Mouse (Mus musculus) midbrain, embryonic 13.5 days (tissue): Measurements from ENCODE around the gene Bod1. TPM values are rescaled to one million over a fixed set of nuclear protein-coding genes. Genes with fewer than 3 reads are reported as not detected.

Experiments used
- ATAC-seq: fragments of 200-750 bp; cut with Nextera tagmentation; 2 replicates; pipeline ENCODE4 v1.8.0; 2017; ENCODE audit warnings: mild to moderate bottlenecking, moderate TSS enrichment, moderate library complexity
- H3K27ac ChIP-seq: fragments of 300-500 bp; sonication (generic); 2 replicates; pipeline ENCODE4 v1.5.1; 2015; ENCODE audit warnings: inconsistent platforms, mild to moderate bottlenecking, moderate library complexity
- H3K27me3 ChIP-seq: fragments of 300-500 bp; sonication (generic); 2 replicates; pipeline ENCODE4 v1.6.1; 2015; ENCODE audit warnings: mild to moderate bottlenecking, inconsistent platforms
- H3K36me3 ChIP-seq: fragments of 300-500 bp; sonication (generic); 2 replicates; pipeline ENCODE4 v1.6.1; 2015; ENCODE audit warnings: mild to moderate bottlenecking, inconsistent platforms
- H3K4me1 ChIP-seq: fragments of 300-500 bp; sonication (generic); replicated peaks from 2 replicates; pipeline ENCODE4 v1.6.1; 2015; ENCODE audit warnings: inconsistent platforms
- H3K4me2 ChIP-seq: fragments of 300-500 bp; sonication (generic); replicated peaks from 2 replicates; pipeline ENCODE4 v1.6.1; 2015; ENCODE audit warnings: moderate library complexity, mild to moderate bottlenecking, inconsistent platforms
- H3K4me3 ChIP-seq: fragments of 300-500 bp; sonication (generic); replicated peaks from 2 replicates; pipeline ENCODE4 v1.5.1; 2015; ENCODE audit warnings: mild to moderate bottlenecking, inconsistent platforms
- H3K9ac ChIP-seq: fragments of 300-500 bp; sonication (generic); replicated peaks from 2 replicates; pipeline ENCODE4 v1.6.1; 2015; ENCODE audit warnings: mild to moderate bottlenecking, inconsistent platforms
- H3K9me3 ChIP-seq: fragments of 300-500 bp; sonication (generic); 2 replicates; pipeline ENCODE4 v1.6.1; 2016; ENCODE audit warnings: mild to moderate bottlenecking, inconsistent platforms
- WGBS: fragments of 180-500 bp; shearing (Covaris S2); methylation state at CpG from one replicate; pipeline ENCODE4 v1.1.7; 2015; 5-methylcytosine and 5-hydroxymethylcytosine counted together
- polyA plus RNA-seq: library from polyadenylated mRNA; unstranded; fragments of >200 nt; fragmentation: Nextera tagmentation; extraction: Ambion mirVana; gene quantifications from 2 replicates; pipeline ENCODE4 v1.2.1, GENCODE M21; 2015

Gene Bod1
- polyA plus RNA-seq, 1 experiment from 2014 or later: 163 TPM

DNA sequence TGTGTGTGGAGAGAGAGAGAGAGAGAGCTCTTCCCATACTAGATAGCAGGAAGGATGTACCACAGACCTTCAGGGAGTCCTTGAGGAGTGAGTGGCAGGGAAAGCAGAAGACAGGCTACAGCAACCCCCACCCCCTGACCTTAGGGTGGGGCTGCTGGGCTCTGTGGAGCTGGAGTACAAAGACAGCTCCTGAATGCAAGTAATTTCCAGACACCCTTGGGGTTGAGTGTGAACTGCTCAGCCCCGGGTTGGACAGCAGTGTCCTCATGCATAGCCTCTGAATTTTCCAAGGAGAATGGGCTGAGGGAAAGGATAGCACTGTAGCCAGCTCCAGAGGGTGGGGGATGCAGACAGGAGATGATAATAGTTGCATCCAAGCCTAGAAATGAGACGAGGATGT is 50.9 kb downstream of the Bod1 start:
- Histone ChIP-seq H3K4me3 (no peak overlapping the region), H3K27me3 (no peaks in the 10 kb centered on the region), H3K9ac (no peak overlapping the region), H3K9me3 (no peaks in the 10 kb centered on the region), H3K27ac (no peak overlapping the region), H3K4me2 (no peak overlapping the region), H3K36me3 (no peaks in the 10 kb centered on the region), H3K4me1 (no peaks in the 10 kb centered on the region)
- 73% methylated on average over 2 of the region's 2 CpGs for WGBS
- 0 out of 2 replicates have a peak, but pooled peaks have one; percentile 48 for ATAC-seq

DNA sequence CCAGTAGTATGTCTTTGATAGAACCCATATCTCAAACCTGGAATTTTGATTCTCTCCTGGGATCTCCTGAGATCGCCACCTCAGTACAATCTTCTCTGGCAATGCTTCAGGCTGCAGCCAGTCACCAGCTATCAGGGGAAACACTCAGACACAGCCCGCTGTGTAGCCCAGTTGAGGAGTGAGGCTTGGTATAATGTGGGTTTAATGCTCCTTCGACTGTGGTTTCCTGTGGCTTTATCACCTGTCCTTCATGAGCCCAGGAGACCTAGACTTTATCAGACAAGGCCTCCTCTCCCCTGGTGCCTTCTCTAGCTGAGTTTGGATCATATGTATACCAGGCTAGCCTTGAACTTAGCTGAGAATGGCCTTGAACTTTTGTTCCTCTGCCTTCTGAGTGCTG is 53.9 kb downstream of the Bod1 start:
- no peaks in the 10 kb centered on the region for H3K27me3 ChIP-seq
- peaks cover 6% of the 10 kb centered on the region for H3K4me1 ChIP-seq
- H3K4me3 ChIP-seq: no peak overlapping the region
- WGBS: 84% methylated on average over 3 of the region's 3 CpGs
- no peak for ATAC-seq
- no peak overlapping the region for H3K9ac ChIP-seq
- no peaks in the 10 kb centered on the region for H3K9me3 ChIP-seq
- H3K27ac ChIP-seq: no peak overlapping the region
- no peaks in the 10 kb centered on the region for H3K36me3 ChIP-seq
- H3K4me2 ChIP-seq: no peak overlapping the region

DNA sequence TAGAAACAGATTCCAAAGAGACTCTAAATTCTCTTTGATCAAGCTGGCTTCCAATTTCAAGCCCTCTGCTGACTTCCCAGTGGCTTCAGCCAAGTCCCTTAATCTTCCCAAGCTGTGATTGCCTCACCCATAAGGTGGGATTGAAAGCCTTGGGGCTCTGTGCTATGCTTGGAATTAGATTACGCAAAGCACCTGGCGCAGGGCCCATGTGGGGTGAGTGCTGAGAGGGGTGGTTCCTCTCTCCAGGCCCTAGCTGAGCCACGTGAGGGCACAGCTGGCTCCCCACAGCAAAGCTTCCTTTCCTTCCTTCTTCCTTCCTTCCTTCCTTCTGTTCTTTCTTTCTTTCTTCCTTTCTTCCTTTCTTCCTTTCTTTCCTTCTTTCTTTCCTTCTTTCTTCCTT is 54.4 kb downstream of the Bod1 start:
- 64% methylated on average over 3 of the region's 3 CpGs for WGBS
- Histone ChIP-seq H3K4me1 (peaks cover 6% of the 10 kb centered on the region), H3K27me3 (no peaks in the 10 kb centered on the region), H3K27ac (no peak overlapping the region), H3K9ac (no peak overlapping the region), H3K4me3 (no peak overlapping the region), H3K9me3 (no peaks in the 10 kb centered on the region), H3K36me3 (no peaks in the 10 kb centered on the region), H3K4me2 (no peak overlapping the region)
- no peak for ATAC-seq

DNA sequence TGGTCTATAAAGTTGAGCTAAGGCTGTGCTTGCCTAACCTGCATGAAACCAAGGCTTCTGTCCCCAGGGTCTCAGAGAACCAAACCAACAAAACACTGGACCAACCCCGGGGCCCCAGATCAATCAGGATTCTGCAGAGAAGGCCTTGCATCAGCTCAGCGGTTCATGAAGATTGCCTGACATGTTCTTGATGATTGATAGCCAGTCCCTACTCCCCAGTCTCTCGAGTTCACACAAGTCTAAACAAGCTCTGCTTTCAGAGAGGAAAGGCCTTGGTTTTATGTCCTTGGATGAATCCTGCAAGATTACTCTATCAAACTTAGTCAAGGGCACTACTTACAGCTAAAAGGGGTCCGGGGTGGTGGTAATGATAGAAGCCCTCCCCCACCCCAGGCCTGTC is 55.0 kb downstream of the Bod1 start:
- H3K4me3 ChIP-seq: no peak overlapping the region
- H3K9ac ChIP-seq: no peak overlapping the region
- no peak overlapping the region for H3K4me2 ChIP-seq
- H3K36me3 ChIP-seq: no peaks in the 10 kb centered on the region
- 81% methylated on average over 4 of the region's 4 CpGs for WGBS
- H3K27me3 ChIP-seq: no peaks in the 10 kb centered on the region
- H3K9me3 ChIP-seq: no peaks in the 10 kb centered on the region
- ATAC-seq: no peak
- H3K4me1 ChIP-seq: peaks cover 6% of the 10 kb centered on the region
- no peak overlapping the region for H3K27ac ChIP-seq

Other genes starting within 250 kb of the Bod1 start
- gene Cpeb4, start 200.3 kb upstream of the Bod1 start, polyA plus RNA-seq: 14.2 and 15.9 TPM in 2 replicates